Mouse (Mus musculus): ENCODE data around the gene Ifnar2. TPM values are rescaled to one million over a fixed set of nuclear protein-coding genes. Genes with fewer than 3 reads are reported as not detected.
A peak's percentile ranks its signal among the peaks of the same experiment; 100 is the strongest.

The Ifnar2 gene
- total and polyA plus RNA-seq, 3 experiments: 33.1 to 34.9 (median 34.5) TPM

- Histone ChIP-seq H3K36me3 (replicated peaks in 1 of 2; ENCODE audit: control insufficient read depth in 1 of 2, insufficient read depth in 1 of 2, low read length in 1 of 2) (no peaks in the 10 kb centered on the region), H3K27ac (ENCODE audit: insufficient read depth, low read depth) (no peak overlapping the region), H3K79me2 (replicated peaks; ENCODE audit: control insufficient read depth, extremely low read depth, insufficient read depth, poor library complexity, severe bottlenecking) (no peaks in the 10 kb centered on the region), H3K4me3 (replicated peaks in 1 of 3; ENCODE audit: low read depth in 2 of 3, low read length in 2 of 3, poor library complexity in 1 of 3) (no peak overlapping the region), H3K4me1 (ENCODE audit: control insufficient read depth in 1 of 2, insufficient read depth in 2 of 2) (peaks cover 23 to 54% of the 10 kb centered on the region in 2 experiments), H3K9ac (ENCODE audit: insufficient read depth, low read depth) (no peak overlapping the region), H3K9me3 (replicated peaks; ENCODE audit: low read length) (no peaks in the 10 kb centered on the region), H3K27me3 (replicated peaks) (peaks cover 6% of the 10 kb centered on the region), H3K4me2 (ENCODE audit: insufficient read depth, low read depth, poor library complexity, severe bottlenecking) (no peak overlapping the region)
- DNase-seq (ENCODE audit: extremely low read depth): peak; percentile 85
- dilution Hi-C loops (cut with MboI; ENCODE audit: extremely low pct_ligation_motif_present, extremely low pct_unique_long_range_greater_than_20kb, low sequenced_read_pairs) (no loop called here), in situ Hi-C loops (cut with MboI; ENCODE audit: low pct_ligation_motif_present, low pct_unique_long_range_greater_than_20kb, low sequenced_read_pairs) (loop anchor here (25.0 kb wide), 2 partner anchors 554 to 929 kb away; partner anchors contain the start of gene Kcne2)
- TF ChIP-seq NELFE (IDR thresholded peaks at IDR 0.05; ENCODE audit: low read depth, low read length) (peak; percentile 33; the same call in 1 of the 2 replicates), MXI1 (IDR thresholded peaks at IDR 0.05; ENCODE audit: low read depth, low read length) (no peak), ZMIZ1 (IDR thresholded peaks at IDR 0.05; ENCODE audit: low read depth, low read length) (no peak), ZC3H11A (IDR thresholded peaks at IDR 0.05; ENCODE audit: low read depth, low read length) (peak; percentile 93), EP300 (IDR thresholded peaks at IDR 0.05; ENCODE audit: low read length) (no peak), HCFC1 (IDR thresholded peaks at IDR 0.05; ENCODE audit: low read depth, low read length) (peak; percentile 14; the same call in 1 of the 2 replicates), USF2 (conservative IDR thresholded peaks at IDR 0.05; ENCODE audit: low read depth, low read length) (no peak), RAD21 (IDR thresholded peaks at IDR 0.05; ENCODE audit: low read depth, low read length) (peak; percentile 98), MEF2A (IDR thresholded peaks at IDR 0.05; ENCODE audit: borderline replicate concordance, low read depth, low read length) (no peak), POLR2A (IDR thresholded peaks at IDR 0.05; ENCODE audit: low read depth, low read length) (no peak), CTCF (conservative IDR thresholded peaks at IDR 0.05 in 1 of 2, IDR thresholded peaks at IDR 0.05 in 1 of 2; ENCODE audit: low read depth in 2 of 2, low read length in 2 of 2) (peak; percentile 70 to 91), MAZ (IDR thresholded peaks at IDR 0.05; ENCODE audit: low read depth, low read length) (peak; percentile 60; the same call in 1 of the 2 replicates), MAX (IDR thresholded peaks at IDR 0.05; ENCODE audit: low read length) (0 out of 2 replicates have a peak, but pooled peaks have one; percentile 17), CHD2 (IDR thresholded peaks at IDR 0.05; ENCODE audit: low read length) (no peak), USF1 (IDR thresholded peaks at IDR 0.05; ENCODE audit: low read depth, low read length) (no peak), BHLHE40 (IDR thresholded peaks at IDR 0.05; ENCODE audit: low read depth, low read length) (peak; percentile 28; the same call in 1 of the 2 replicates), JUND (conservative IDR thresholded peaks at IDR 0.05; ENCODE audit: low read depth, low read length) (peak; percentile 25; the same call in 1 of the 2 replicates), UBTF (IDR thresholded peaks at IDR 0.05; ENCODE audit: low read depth, low read length) (no peak), JUN (IDR thresholded peaks at IDR 0.05; ENCODE audit: insufficient read depth, low read depth, low read length) (no peak), NRF1 (IDR thresholded peaks at IDR 0.05; ENCODE audit: low read depth, low read length) (no peak; the same call in 1 of the 2 replicates), MYC (IDR thresholded peaks at IDR 0.05; ENCODE audit: low read depth, low read length) (peak; percentile 60; the same call in 1 of the 2 replicates), IRF4 (IDR thresholded peaks at IDR 0.05; ENCODE audit: low read depth, low read length) (peak; percentile 25; the same call in 1 of the 2 replicates), ZNF384 (IDR thresholded peaks at IDR 0.05; ENCODE audit: low read depth, low read length) (0 out of 2 replicates have a peak, but pooled peaks have one; percentile 8), SMC3 (IDR thresholded peaks at IDR 0.05; ENCODE audit: low read depth, low read length) (peak; percentile 94), TCF12 (IDR thresholded peaks at IDR 0.05; ENCODE audit: low read depth, low read length) (0 out of 2 replicates have a peak, but pooled peaks have one; percentile 28)
Observed at GRCm38 (mm10) chr16:91358555-91358954, 14.0 kb upstream of the Ifnar2 start.
